Mouse (Mus musculus): ENCODE measurements at regions not wholly inside any gene's neighbourhood (a gene's known extent, or its start where the extent isn't known, plus 50 kb on each side); places are given as distances from the start of the nearest gene placed in this dataset.

DNA sequence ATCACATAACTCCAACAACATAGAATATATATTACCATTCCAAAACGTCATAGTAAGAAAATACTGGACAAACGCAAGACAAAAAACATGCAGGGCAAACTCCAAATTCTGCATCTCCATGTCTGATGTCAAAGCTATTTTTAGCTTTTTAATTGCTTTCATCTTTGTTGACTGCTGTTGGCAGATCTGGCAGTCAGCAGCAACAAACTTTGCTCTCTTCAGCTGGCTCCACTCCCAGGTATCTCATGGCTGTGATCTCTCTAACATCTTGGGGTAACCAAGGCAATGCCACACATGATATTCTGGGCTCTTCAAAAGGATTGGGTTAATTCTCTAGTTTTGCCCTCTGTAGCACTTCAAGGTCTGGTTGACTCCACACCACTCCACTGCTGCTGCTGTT lies 128.9 kb upstream of the Fst start:
- H3K9me3 ChIP-seq (replicated peaks; ENCODE audit: control insufficient read depth, low read length, poor library complexity, severe bottlenecking), result no peaks in the 10 kb centered on the region
- no peak overlapping the region for H3K4me3 ChIP-seq (ENCODE audit: low read depth, low read length)
- H3K9ac ChIP-seq (ENCODE audit: low read depth, low read length), result no peak overlapping the region
- no peak for ATAC-seq
- 88% methylated on average over 2 of the region's 2 CpGs for WGBS
- no peaks in the 10 kb centered on the region for H3K4me1 ChIP-seq (ENCODE audit: control insufficient read depth, insufficient read depth, low read length)
- no peaks in the 10 kb centered on the region for H3K27me3 ChIP-seq (ENCODE audit: control insufficient read depth, insufficient read depth, low read depth, low read length)
- no peaks in the 10 kb centered on the region for H3K36me3 ChIP-seq (ENCODE audit: control insufficient read depth, insufficient read depth, low read length)
- H3K4me2 ChIP-seq (ENCODE audit: low read length), result no peak overlapping the region
- H3K27ac ChIP-seq (ENCODE audit: low read length), result no peak overlapping the region

DNA sequence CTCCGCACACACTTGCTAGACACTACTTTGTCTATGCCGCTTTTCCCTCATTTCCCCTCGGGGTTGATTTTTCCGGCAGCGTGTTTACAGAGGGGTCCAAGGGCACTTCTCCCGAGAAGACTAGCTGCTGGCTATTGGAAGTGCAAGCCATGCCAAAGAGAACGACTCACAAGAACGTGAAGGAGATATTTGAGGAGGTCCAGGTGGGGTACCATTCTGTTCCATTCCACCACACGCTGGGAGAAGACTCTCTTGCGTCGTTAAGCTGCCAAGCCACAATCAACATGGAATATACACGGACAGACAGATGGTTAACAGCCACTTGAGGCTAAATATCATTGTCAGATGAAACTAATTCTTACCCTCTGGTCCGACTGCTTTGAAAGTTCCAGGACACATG lies 144.6 kb upstream of the Fst start:
- no peaks in the 10 kb centered on the region for H3K9me3 ChIP-seq (replicated peaks; ENCODE audit: control insufficient read depth, low read length, poor library complexity, severe bottlenecking)
- ATAC-seq, result no peak
- no peak overlapping the region for H3K4me3 ChIP-seq (ENCODE audit: low read depth, low read length)
- H3K27me3 ChIP-seq (ENCODE audit: control insufficient read depth, insufficient read depth, low read depth, low read length), result no peaks in the 10 kb centered on the region
- H3K27ac ChIP-seq (ENCODE audit: low read length), result no peak overlapping the region
- no peaks in the 10 kb centered on the region for H3K36me3 ChIP-seq (ENCODE audit: control insufficient read depth, insufficient read depth, low read length)
- 89% methylated on average over 13 of the region's 13 CpGs for WGBS
- H3K9ac ChIP-seq (ENCODE audit: low read depth, low read length), result no peak overlapping the region
- H3K4me1 ChIP-seq (ENCODE audit: control insufficient read depth, insufficient read depth, low read length), result no peaks in the 10 kb centered on the region
- H3K4me2 ChIP-seq (ENCODE audit: low read length), result no peak overlapping the region

DNA sequence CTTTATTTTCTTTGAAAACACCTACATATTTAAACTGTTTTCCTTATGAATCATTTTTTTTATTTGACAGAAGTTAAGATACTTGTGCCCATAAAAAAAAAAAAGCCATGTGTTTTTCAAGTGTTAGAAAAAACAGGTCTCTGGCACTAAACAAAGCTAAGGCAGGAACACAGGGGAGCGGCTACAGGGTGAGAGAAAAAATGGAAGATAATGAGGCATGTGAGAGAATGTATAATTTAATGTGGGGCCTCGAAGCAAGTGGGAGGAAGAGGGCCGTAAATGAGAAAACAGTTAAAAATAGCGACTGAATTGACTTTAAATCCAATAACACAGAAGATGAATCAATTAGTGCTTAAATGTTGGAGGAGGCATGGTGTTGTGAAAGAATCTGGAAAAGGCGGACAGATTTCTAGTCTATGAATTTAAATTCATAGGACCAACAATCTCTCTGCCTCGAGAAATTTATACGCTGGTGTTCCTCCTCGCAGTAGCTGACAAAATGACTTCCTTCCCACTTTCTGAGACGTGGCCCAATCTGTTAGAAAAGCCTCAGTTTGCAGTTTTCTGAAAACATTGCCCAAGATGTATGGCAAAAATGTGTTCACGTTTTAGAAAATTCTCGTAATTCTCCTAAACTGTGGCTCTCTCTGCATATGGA lies 145.4 kb upstream of the Fst start:
- no peak for ATAC-seq
- Histone ChIP-seq H3K4me1 (ENCODE audit: control insufficient read depth, insufficient read depth, low read length) (no peaks in the 10 kb centered on the region), H3K36me3 (ENCODE audit: control insufficient read depth, insufficient read depth, low read length) (no peaks in the 10 kb centered on the region), H3K27me3 (ENCODE audit: control insufficient read depth, insufficient read depth, low read depth, low read length) (no peaks in the 10 kb centered on the region), H3K9ac (ENCODE audit: low read depth, low read length) (no peak overlapping the region), H3K27ac (ENCODE audit: low read length) (no peak overlapping the region), H3K4me3 (ENCODE audit: low read depth, low read length) (no peak overlapping the region), H3K4me2 (ENCODE audit: low read length) (no peak overlapping the region), H3K9me3 (replicated peaks; ENCODE audit: control insufficient read depth, low read length, poor library complexity, severe bottlenecking) (no peaks in the 10 kb centered on the region)
- WGBS, result 75% methylated on average over 11 of the region's 11 CpGs

DNA sequence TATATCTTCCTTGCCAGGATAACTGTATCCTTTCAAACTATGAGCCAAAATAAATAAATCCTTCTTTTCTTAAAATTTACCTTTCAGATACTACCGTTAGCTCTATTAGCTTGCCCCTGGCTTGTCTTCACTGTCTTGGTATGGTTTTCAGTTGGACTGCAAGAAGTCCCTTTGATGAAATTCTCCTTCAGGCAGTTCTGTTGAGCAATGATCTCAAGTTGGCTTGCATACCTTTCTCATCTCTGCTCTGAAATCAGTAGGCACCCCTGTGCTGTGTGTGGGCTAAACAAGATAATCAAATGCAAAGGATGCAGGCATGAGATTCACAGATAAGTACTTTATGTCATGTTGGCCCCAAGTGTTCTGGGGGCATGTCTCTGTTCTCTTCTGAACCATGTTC lies 155.2 kb upstream of the Fst start:
- Histone ChIP-seq H3K4me2 (ENCODE audit: low read length) (no peak overlapping the region), H3K4me1 (ENCODE audit: control insufficient read depth, insufficient read depth, low read length) (no peaks in the 10 kb centered on the region), H3K27me3 (ENCODE audit: control insufficient read depth, insufficient read depth, low read depth, low read length) (no peaks in the 10 kb centered on the region), H3K4me3 (ENCODE audit: low read depth, low read length) (no peak overlapping the region), H3K36me3 (ENCODE audit: control insufficient read depth, insufficient read depth, low read length) (no peaks in the 10 kb centered on the region), H3K9ac (ENCODE audit: low read depth, low read length) (no peak overlapping the region), H3K27ac (ENCODE audit: low read length) (no peak overlapping the region), H3K9me3 (replicated peaks; ENCODE audit: control insufficient read depth, low read length, poor library complexity, severe bottlenecking) (no peaks in the 10 kb centered on the region)
- no peak for ATAC-seq
- WGBS, result 88% methylated on average over 1 of the region's 1 CpGs

DNA sequence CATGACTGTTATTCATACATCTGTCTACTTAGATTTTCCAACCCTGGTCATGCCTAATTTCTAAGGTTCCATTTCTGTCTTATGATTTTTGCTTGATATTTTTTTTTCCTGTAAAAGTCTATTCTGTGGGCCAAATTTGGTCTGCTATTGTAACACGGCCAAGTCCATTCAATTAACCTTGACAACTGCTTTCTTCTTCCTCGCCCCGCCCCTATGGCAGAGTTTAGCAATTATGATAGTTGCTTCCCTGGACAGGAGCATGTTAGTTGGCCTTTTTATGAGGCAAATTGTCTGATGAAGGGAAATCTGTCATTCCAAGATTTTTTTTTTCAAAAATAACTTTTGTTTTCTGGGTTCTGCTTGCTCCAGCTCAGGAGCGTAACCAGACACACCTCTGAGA lies 160.7 kb upstream of the Fst start:
- H3K27ac ChIP-seq (ENCODE audit: low read length), result no peak overlapping the region
- no peaks in the 10 kb centered on the region for H3K4me1 ChIP-seq (ENCODE audit: control insufficient read depth, insufficient read depth, low read length)
- no peak for ATAC-seq
- H3K9ac ChIP-seq (ENCODE audit: low read depth, low read length), result no peak overlapping the region
- H3K9me3 ChIP-seq (replicated peaks; ENCODE audit: control insufficient read depth, low read length, poor library complexity, severe bottlenecking), result no peaks in the 10 kb centered on the region
- H3K4me2 ChIP-seq (ENCODE audit: low read length), result no peak overlapping the region
- H3K36me3 ChIP-seq (ENCODE audit: control insufficient read depth, insufficient read depth, low read length), result no peaks in the 10 kb centered on the region
- no peaks in the 10 kb centered on the region for H3K27me3 ChIP-seq (ENCODE audit: control insufficient read depth, insufficient read depth, low read depth, low read length)
- 95% methylated on average over 4 of the region's 4 CpGs for WGBS
- no peak overlapping the region for H3K4me3 ChIP-seq (ENCODE audit: low read depth, low read length)

DNA sequence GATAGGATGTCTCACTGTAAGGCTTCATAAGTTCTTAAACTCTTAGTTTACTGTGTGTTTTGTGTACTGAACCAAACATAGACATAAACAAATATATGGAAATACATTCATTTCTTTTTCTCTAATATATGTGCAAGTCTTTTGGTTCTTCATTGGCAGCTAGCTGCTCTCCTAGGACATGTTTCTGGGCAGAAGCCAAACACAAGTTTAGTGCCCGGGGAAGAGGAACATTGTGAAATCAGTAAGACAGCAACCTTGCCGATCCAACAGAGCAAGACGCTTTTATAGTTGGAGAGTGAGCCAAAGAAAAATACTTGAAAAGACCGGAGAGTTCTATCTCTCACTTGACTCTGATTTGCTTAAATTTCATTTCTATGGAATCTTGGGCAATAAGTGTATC lies 178.0 kb upstream of the Fst start:
- H3K9ac ChIP-seq (ENCODE audit: low read depth, low read length), result no peak overlapping the region
- no peaks in the 10 kb centered on the region for H3K4me1 ChIP-seq (ENCODE audit: control insufficient read depth, insufficient read depth, low read length)
- WGBS, result 86% methylated on average over 4 of the region's 4 CpGs
- no peak overlapping the region for H3K27ac ChIP-seq (ENCODE audit: low read length)
- no peaks in the 10 kb centered on the region for H3K9me3 ChIP-seq (replicated peaks; ENCODE audit: control insufficient read depth, low read length, poor library complexity, severe bottlenecking)
- no peak overlapping the region for H3K4me2 ChIP-seq (ENCODE audit: low read length)
- ATAC-seq, result no peak
- no peaks in the 10 kb centered on the region for H3K27me3 ChIP-seq (ENCODE audit: control insufficient read depth, insufficient read depth, low read depth, low read length)
- H3K36me3 ChIP-seq (ENCODE audit: control insufficient read depth, insufficient read depth, low read length), result no peaks in the 10 kb centered on the region
- H3K4me3 ChIP-seq (ENCODE audit: low read depth, low read length), result no peak overlapping the region

DNA sequence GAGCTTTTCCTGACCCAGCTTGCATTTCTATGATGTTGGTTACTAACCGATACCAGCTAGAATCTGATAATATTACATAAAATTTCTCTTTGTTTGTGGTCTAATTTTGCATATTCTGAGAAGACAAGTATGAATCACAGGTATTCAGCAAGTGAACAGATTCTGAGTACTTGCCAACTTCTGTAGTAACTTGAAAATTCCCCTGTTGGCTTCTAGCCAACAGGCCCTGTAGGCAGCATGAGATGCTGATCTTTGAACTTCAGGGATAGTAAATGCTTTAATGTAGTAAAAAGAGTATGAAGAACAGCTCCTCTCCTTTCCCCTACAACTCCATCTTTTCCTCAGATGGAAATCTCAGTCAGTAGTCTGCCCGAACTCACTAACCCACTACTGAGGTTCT lies 178.5 kb upstream of the Mocs2 start:
- no peak for ATAC-seq
- no peaks in the 10 kb centered on the region for H3K4me1 ChIP-seq (ENCODE audit: control insufficient read depth, insufficient read depth, low read length)
- no peaks in the 10 kb centered on the region for H3K36me3 ChIP-seq (ENCODE audit: control insufficient read depth, insufficient read depth, low read length)
- no peak overlapping the region for H3K9ac ChIP-seq (ENCODE audit: low read depth, low read length)
- H3K27me3 ChIP-seq (ENCODE audit: control insufficient read depth, insufficient read depth, low read depth, low read length), result no peaks in the 10 kb centered on the region
- H3K4me3 ChIP-seq (ENCODE audit: low read depth, low read length), result no peak overlapping the region
- no peak overlapping the region for H3K27ac ChIP-seq (ENCODE audit: low read length)
- H3K4me2 ChIP-seq (ENCODE audit: low read length), result no peak overlapping the region
- no peaks in the 10 kb centered on the region for H3K9me3 ChIP-seq (replicated peaks; ENCODE audit: control insufficient read depth, low read length, poor library complexity, severe bottlenecking)
- 96% methylated on average over 2 of the region's 2 CpGs for WGBS

DNA sequence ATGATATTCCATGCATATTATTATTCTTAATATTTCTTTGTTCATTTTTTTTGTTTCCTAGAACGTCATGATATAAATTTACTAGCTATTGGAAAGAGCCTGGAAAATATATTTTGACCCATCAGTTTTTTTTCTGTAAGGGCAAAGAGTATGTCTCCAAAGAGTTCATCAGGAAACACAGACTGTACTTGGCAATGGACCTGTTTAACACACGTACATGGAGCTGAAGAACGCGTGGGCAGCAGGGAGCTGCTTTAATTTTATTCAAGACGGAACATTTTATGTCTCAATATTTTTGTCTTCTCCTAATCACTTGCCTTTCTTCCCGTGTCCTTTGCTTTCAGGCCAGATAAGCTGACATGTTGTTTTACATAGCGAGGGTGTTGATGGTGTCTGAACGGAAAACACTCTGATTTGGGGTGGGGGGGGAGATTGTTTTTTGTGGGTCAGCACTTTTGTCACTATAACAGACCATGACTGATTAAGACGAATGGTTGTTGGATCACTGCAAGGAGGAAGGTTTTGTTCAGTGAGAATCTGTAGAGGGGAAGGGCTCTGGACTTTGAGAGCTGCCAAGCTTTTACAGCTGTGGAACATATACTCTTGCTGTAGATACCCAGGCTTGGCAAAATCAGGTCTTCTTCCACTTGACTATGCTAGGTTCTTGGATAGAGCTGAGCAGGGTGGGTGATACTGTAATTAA lies 176.2 kb upstream of the Mocs2 start:
- 51% methylated on average over 9 of the region's 9 CpGs for WGBS
- no peak overlapping the region for H3K4me2 ChIP-seq (ENCODE audit: low read length)

DNA sequence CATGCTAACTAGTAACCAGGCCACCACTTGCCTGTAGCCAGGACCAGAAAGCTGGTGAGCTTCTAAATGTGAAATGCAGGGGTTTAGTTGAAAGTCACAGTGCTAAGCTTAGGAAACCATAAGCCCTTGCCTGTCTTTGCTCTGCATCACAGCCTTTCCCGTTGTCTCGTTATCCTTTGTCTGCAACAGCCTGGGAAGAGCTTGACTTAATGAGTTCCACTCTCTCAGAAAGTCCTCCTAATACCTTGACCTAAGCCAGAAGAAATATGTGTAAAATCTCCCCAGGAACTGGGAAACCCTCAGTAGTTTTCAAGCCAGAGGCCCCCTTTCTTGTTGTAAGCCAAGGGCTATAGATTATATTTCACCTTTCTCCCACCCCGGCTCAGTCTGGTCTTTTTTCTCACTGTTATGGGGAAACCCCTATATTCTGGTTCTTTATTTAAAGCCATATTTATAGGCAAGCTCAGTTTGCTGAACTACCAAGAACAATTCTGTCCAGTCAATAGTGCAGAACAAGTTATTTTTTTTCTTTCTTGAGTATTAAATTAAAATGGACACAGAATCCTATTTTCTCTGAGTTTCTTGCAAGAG lies 175.0 kb upstream of the Mocs2 start:
- 17% methylated on average over 3 of the region's 3 CpGs for WGBS
- no peak overlapping the region; the same call in 1 of the 2 replicates for H3K4me2 ChIP-seq (ENCODE audit: low read length)
- no peak overlapping the region for H3K27ac ChIP-seq (ENCODE audit: low read length)

More for the DNA sequence above, 176.2 kb upstream of the Mocs2 start:
- Histone ChIP-seq H3K27ac (ENCODE audit: low read length) (no peak overlapping the region), H3K4me1 (ENCODE audit: control insufficient read depth, insufficient read depth, low read length) (no peaks in the 10 kb centered on the region), H3K27me3 (ENCODE audit: control insufficient read depth, insufficient read depth, low read depth, low read length) (no peaks in the 10 kb centered on the region), H3K9ac (ENCODE audit: low read depth, low read length) (no peak overlapping the region), H3K9me3 (replicated peaks; ENCODE audit: control insufficient read depth, low read length, poor library complexity, severe bottlenecking) (no peaks in the 10 kb centered on the region), H3K36me3 (ENCODE audit: control insufficient read depth, insufficient read depth, low read length) (no peaks in the 10 kb centered on the region), H3K4me3 (ENCODE audit: low read depth, low read length) (no peak overlapping the region)
- ATAC-seq, result no peak

More for the DNA sequence above, 175.0 kb upstream of the Mocs2 start:
- Histone ChIP-seq H3K36me3 (ENCODE audit: control insufficient read depth, insufficient read depth, low read length) (no peaks in the 10 kb centered on the region), H3K4me1 (ENCODE audit: control insufficient read depth, insufficient read depth, low read length) (no peaks in the 10 kb centered on the region), H3K9me3 (replicated peaks; ENCODE audit: control insufficient read depth, low read length, poor library complexity, severe bottlenecking) (no peaks in the 10 kb centered on the region), H3K4me3 (ENCODE audit: low read depth, low read length) (no peak overlapping the region), H3K9ac (ENCODE audit: low read depth, low read length) (no peak overlapping the region), H3K27me3 (ENCODE audit: control insufficient read depth, insufficient read depth, low read depth, low read length) (no peaks in the 10 kb centered on the region)
- ATAC-seq, result peak; percentile 80; the same call in 1 of the 2 replicates
